Mouse (Mus musculus): ENCODE results near the gene Fam3c. TPM values are rescaled to one million over a fixed set of nuclear protein-coding genes. Genes with fewer than 3 reads are reported as not detected.
"Not testable (repeated sequence)": the region's sequence is repeated elsewhere in the genome, so short reads cannot be mapped to it uniquely, and the experiment has no call there.

Fam3c gene
- polyA plus RNA-seq, 1 experiment from 2014 or later: 42.7 TPM

- Histone ChIP-seq H3K9ac (ENCODE audit: low read length) (no peak overlapping the region), H3K36me3 (ENCODE audit: control insufficient read depth, insufficient read depth) (no peaks in the 10 kb centered on the region), H3K4me1 (ENCODE audit: control insufficient read depth, insufficient read depth, low read length) (peaks cover 4% of the 10 kb centered on the region; the same call in 1 of the 2 replicates), H3K27ac (ENCODE audit: low read length) (no peak overlapping the region), H3K4me3 (ENCODE audit: low read length) (no peak overlapping the region), H3K27me3 (ENCODE audit: control insufficient read depth, insufficient read depth, low read length) (no peaks in the 10 kb centered on the region), H3K9me3 (replicated peaks; ENCODE audit: control insufficient read depth, low read length) (no peaks in the 10 kb centered on the region), H3K4me2 (ENCODE audit: low read depth, low read length) (no peak overlapping the region)
- no peak for ATAC-seq (replicated peaks; ENCODE audit: extremely low read depth, insufficient read depth, low FRiP score)
These were observed 87.4 kb downstream of the Fam3c start for GRCm38 (mm10) chr6:22268677-22269076.

- WGBS: 75% methylated on average over 5 of the region's 5 CpGs
These were observed 88.0 kb downstream of the Fam3c start for GRCm38 (mm10) chr6:22267807-22268667.

GRCm38 (mm10) chr6:22266018-22266417, 90.0 kb downstream of the Fam3c start:
- H3K27ac ChIP-seq (ENCODE audit: low read length): no peak overlapping the region
- WGBS: 74% methylated on average over 4 of the region's 4 CpGs
- H3K4me2 ChIP-seq (ENCODE audit: low read depth, low read length): no peak overlapping the region
- no peak overlapping the region for H3K4me3 ChIP-seq (ENCODE audit: low read length)
- ATAC-seq (replicated peaks; ENCODE audit: extremely low read depth, insufficient read depth, low FRiP score): no peak
- no peaks in the 10 kb centered on the region for H3K27me3 ChIP-seq (ENCODE audit: control insufficient read depth, insufficient read depth, low read length)
- no peak overlapping the region for H3K9ac ChIP-seq (ENCODE audit: low read length)
- H3K4me1 ChIP-seq (ENCODE audit: control insufficient read depth, insufficient read depth, low read length): peaks cover 4% of the 10 kb centered on the region; the same call in 1 of the 2 replicates
- no peaks in the 10 kb centered on the region for H3K36me3 ChIP-seq (ENCODE audit: control insufficient read depth, insufficient read depth)
- no peaks in the 10 kb centered on the region for H3K9me3 ChIP-seq (replicated peaks; ENCODE audit: control insufficient read depth, low read length)

More at GRCm38 (mm10) chr6:22267807-22268667, 88.0 kb downstream of the Fam3c start:
- Histone ChIP-seq H3K4me3 (ENCODE audit: low read length) (no peak overlapping the region), H3K27me3 (ENCODE audit: control insufficient read depth, insufficient read depth, low read length) (no peaks in the 10 kb centered on the region), H3K27ac (ENCODE audit: low read length) (no peak overlapping the region), H3K4me1 (ENCODE audit: control insufficient read depth, insufficient read depth, low read length) (peaks cover 4% of the 10 kb centered on the region; the same call in 1 of the 2 replicates), H3K9ac (ENCODE audit: low read length) (no peak overlapping the region), H3K4me2 (ENCODE audit: low read depth, low read length) (no peak overlapping the region), H3K9me3 (replicated peaks; ENCODE audit: control insufficient read depth, low read length) (no peaks in the 10 kb centered on the region), H3K36me3 (ENCODE audit: control insufficient read depth, insufficient read depth) (no peaks in the 10 kb centered on the region)
- no peak for ATAC-seq (replicated peaks; ENCODE audit: extremely low read depth, insufficient read depth, low FRiP score)

DNA sequence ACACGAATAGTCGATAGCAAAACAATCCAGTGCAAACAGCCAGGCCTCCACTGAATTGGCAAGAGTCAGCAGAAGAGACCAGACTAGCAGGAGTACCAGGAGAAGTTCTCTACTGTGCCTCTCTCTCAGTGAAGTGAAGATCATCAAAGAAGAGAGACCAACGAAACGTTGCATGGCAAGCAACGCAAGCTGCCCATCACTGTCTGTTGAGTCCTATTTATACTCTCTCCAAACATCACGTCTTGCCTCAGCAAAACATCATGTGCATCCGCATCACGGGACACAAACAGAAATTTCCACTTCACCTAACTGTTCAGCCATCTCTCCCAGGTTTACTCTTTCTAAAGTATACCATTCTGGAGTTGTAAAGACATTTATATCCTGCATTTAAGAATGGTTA, 91.9 kb downstream of the Fam3c start:
- not testable (repeated sequence) for H3K36me3 ChIP-seq (ENCODE audit: control insufficient read depth, insufficient read depth); ATAC-seq (replicated peaks; ENCODE audit: extremely low read depth, insufficient read depth, low FRiP score); H3K4me3 ChIP-seq (ENCODE audit: low read length); H3K27me3 ChIP-seq (ENCODE audit: control insufficient read depth, insufficient read depth, low read length); H3K4me1 ChIP-seq (ENCODE audit: control insufficient read depth, insufficient read depth, low read length); H3K27ac ChIP-seq (ENCODE audit: low read length); H3K9ac ChIP-seq (ENCODE audit: low read length); H3K4me2 ChIP-seq (ENCODE audit: low read depth, low read length); H3K9me3 ChIP-seq (replicated peaks; ENCODE audit: control insufficient read depth, low read length)
- WGBS: 81% methylated on average over 8 of the region's 8 CpGs

DNA sequence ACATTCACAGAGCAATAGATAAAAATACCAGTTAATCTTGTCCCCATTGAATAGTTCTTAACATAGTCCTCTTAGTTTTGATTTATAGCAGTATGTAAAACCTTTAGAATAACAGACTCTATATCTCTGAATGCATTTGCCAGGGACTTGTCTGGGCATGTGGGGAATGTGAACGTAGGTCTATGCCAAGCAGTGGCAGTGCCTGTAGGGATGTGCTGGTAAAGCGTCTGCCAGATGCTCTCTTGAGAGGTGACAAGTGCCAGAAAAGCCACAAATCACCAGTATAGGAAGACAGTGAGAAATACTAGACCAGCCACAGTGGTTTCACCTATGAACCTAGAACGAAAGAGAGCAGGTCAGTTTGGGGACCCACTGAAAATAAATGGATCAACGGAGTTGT, 93.5 kb downstream of the Fam3c start:
- H3K9ac ChIP-seq (ENCODE audit: low read length): no peak overlapping the region

GRCm38 (mm10) chr6:22258784-22259183, 97.3 kb downstream of the Fam3c start:
- 49% methylated on average over 4 of the region's 4 CpGs for WGBS

More for the DNA sequence above, 93.5 kb downstream of the Fam3c start:
- Histone ChIP-seq H3K4me2 (ENCODE audit: low read depth, low read length) (no peak overlapping the region), H3K4me3 (ENCODE audit: low read length) (no peak overlapping the region), H3K9me3 (replicated peaks; ENCODE audit: control insufficient read depth, low read length) (no peaks in the 10 kb centered on the region), H3K4me1 (ENCODE audit: control insufficient read depth, insufficient read depth, low read length) (no peaks in the 10 kb centered on the region), H3K27me3 (ENCODE audit: control insufficient read depth, insufficient read depth, low read length) (no peaks in the 10 kb centered on the region), H3K27ac (ENCODE audit: low read length) (no peak overlapping the region), H3K36me3 (ENCODE audit: control insufficient read depth, insufficient read depth) (no peaks in the 10 kb centered on the region)
- ATAC-seq (replicated peaks; ENCODE audit: extremely low read depth, insufficient read depth, low FRiP score): peak; percentile 58; the same call in 1 of the 2 replicates
- 48% methylated on average over 4 of the region's 4 CpGs for WGBS

More at GRCm38 (mm10) chr6:22258784-22259183, 97.3 kb downstream of the Fam3c start:
- no peak overlapping the region for H3K4me2 ChIP-seq (ENCODE audit: low read depth, low read length)
- H3K27ac ChIP-seq (ENCODE audit: low read length): no peak overlapping the region
- H3K27me3 ChIP-seq (ENCODE audit: control insufficient read depth, insufficient read depth, low read length): no peaks in the 10 kb centered on the region
- H3K9me3 ChIP-seq (replicated peaks; ENCODE audit: control insufficient read depth, low read length): no peaks in the 10 kb centered on the region
- H3K9ac ChIP-seq (ENCODE audit: low read length): no peak overlapping the region
- no peaks in the 10 kb centered on the region for H3K36me3 ChIP-seq (ENCODE audit: control insufficient read depth, insufficient read depth)
- H3K4me3 ChIP-seq (ENCODE audit: low read length): no peak overlapping the region
- ATAC-seq (replicated peaks; ENCODE audit: extremely low read depth, insufficient read depth, low FRiP score): no peak
- peaks cover 2% of the 10 kb centered on the region; the same call in 1 of the 2 replicates for H3K4me1 ChIP-seq (ENCODE audit: control insufficient read depth, insufficient read depth, low read length)

Other genes with a start within 250 kb of the Fam3c start
- gene Wnt16, start 68.0 kb downstream of the Fam3c start, polyA plus RNA-seq (2015; fragmentation: Nextera tagmentation; extraction: Ambion mirVana): 1.2 and 2.3 TPM in 2 replicates